Mouse (Mus musculus): ENCODE data around the gene Slc25a21.

Slc25a21 gene

GRCm38 (mm10) chr12:57016324-57016723 lies 180.9 kb downstream of the Slc25a21 start:
- no peak for DNase-seq (ENCODE audit: low spot score in 2 of 2)

GRCm38 (mm10) chr12:57009010-57009409 lies 188.3 kb downstream of the Slc25a21 start:
- DNase-seq (ENCODE audit: low spot score in 2 of 2) = no peak

- peak; percentile 11 to 44 for DNase-seq (ENCODE audit: low spot score in 2 of 2)
These were observed 211.2 kb downstream of the Slc25a21 start for GRCm38 (mm10) chr12:56986049-56986448.

GRCm38 (mm10) chr12:56982066-56982626 lies 215.1 kb downstream of the Slc25a21 start:
- DNase-seq (ENCODE audit: low spot score in 2 of 2) = no peak

- no peak for DNase-seq (ENCODE audit: low spot score in 2 of 2)
These were observed 222.0 kb downstream of the Slc25a21 start for GRCm38 (mm10) chr12:56975256-56975655.

GRCm38 (mm10) chr12:56963236-56963635 lies 234.0 kb downstream of the Slc25a21 start:
- DNase-seq (ENCODE audit: low spot score in 2 of 2) = no peak

GRCm38 (mm10) chr12:56959230-56960051 lies 237.8 kb downstream of the Slc25a21 start:
- DNase-seq (ENCODE audit: low spot score in 2 of 2) = no peak

GRCm38 (mm10) chr12:56958244-56958643 lies 239.0 kb downstream of the Slc25a21 start:
- no peak for DNase-seq (ENCODE audit: low spot score in 2 of 2)

GRCm38 (mm10) chr12:56951749-56952657 lies 245.3 kb downstream of the Slc25a21 start:
- no peak for DNase-seq (ENCODE audit: low spot score in 2 of 2)

GRCm38 (mm10) chr12:56944265-56944664 lies 253.0 kb downstream of the Slc25a21 start:
- DNase-seq (ENCODE audit: low spot score in 2 of 2) = no peak

- no peak for DNase-seq (ENCODE audit: low spot score in 2 of 2)
These were observed 256.4 kb downstream of the Slc25a21 start for GRCm38 (mm10) chr12:56940861-56941260.

- DNase-seq (ENCODE audit: low spot score in 2 of 2) = no peak
These were observed 279.1 kb downstream of the Slc25a21 start for GRCm38 (mm10) chr12:56918145-56918544.

GRCm38 (mm10) chr12:56906476-56906875 lies 290.8 kb downstream of the Slc25a21 start:
- DNase-seq (ENCODE audit: low spot score in 2 of 2) = no peak

- no peak for DNase-seq (ENCODE audit: low spot score in 2 of 2)
These were observed 291.5 kb downstream of the Slc25a21 start for GRCm38 (mm10) chr12:56905652-56906305.

- DNase-seq (ENCODE audit: low spot score in 2 of 2) = no peak
These were observed 292.1 kb downstream of the Slc25a21 start for GRCm38 (mm10) chr12:56905222-56905621.

- DNase-seq (ENCODE audit: low spot score in 2 of 2) = peak in 1 of 2 experiments; percentile 13
These were observed 294.4 kb downstream of the Slc25a21 start for GRCm38 (mm10) chr12:56902774-56903456.

GRCm38 (mm10) chr12:56897976-56898375 lies 299.3 kb downstream of the Slc25a21 start:
- DNase-seq (ENCODE audit: low spot score in 2 of 2) = no peak

GRCm38 (mm10) chr12:56897221-56897937 lies 299.9 kb downstream of the Slc25a21 start:
- DNase-seq (ENCODE audit: low spot score in 2 of 2) = no peak

- no peak for DNase-seq (ENCODE audit: low spot score in 2 of 2)
These were observed 302.3 kb downstream of the Slc25a21 start for GRCm38 (mm10) chr12:56894963-56895362.
